Mouse (Mus musculus): ENCODE results near the gene Gm21294. TPM values are rescaled to one million over a fixed set of nuclear protein-coding genes. Genes with fewer than 3 reads are reported as not detected.
A peak's percentile ranks its signal among the peaks of the same experiment; 100 is the strongest.
"Not testable (repeated sequence)": the region's sequence is repeated elsewhere in the genome, so short reads cannot be mapped to it uniquely, and the experiment has no call there.

Gene Gm21294
- total RNA-seq (2021) = not detected
- long read RNA-seq, experiment 1 = 0 reads
- long read RNA-seq, experiment 2 = 0 reads

DNA sequence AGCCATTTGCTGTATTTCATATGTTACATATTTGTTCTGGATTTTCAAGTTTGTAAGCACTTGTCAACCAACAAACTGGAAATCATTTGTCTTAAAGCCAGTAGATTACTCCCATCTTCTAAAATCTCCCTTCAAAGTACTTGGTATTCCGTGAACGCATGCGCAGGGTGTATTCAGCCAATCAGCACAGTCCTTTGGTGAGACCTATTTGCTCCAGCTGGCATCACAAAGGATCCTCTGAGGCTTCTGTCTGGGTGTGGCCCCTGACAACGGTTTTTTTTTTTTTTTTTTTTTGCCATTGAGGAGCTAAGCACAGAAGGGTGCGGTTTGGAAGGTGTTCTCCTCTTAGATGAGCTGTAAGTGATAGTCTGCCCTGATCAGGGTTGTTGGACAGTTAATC lies at the start of gene Gm21294:
Gene Gm21294 (plus strand): TSS at position 301 of the 400 bp plus-strand sequence.
- intact Hi-C loops (cut with DNase I) = not testable (repeated sequence)

GRCm38 (mm10) chrY:89126246-89126645 lies 73.6 kb downstream of the Gm21294 start:
- H3K27ac ChIP-seq; intact Hi-C loops (cut with DNase I); H3K4me3 ChIP-seq: not testable (repeated sequence)
- DNase-seq (ENCODE audit: extremely low spot score in 1 of 2, low spot score in 2 of 2) = peak; percentile 6 to 12

More for the DNA sequence above, at the start of gene Gm21294:
- H3K27ac ChIP-seq; DNase-seq (ENCODE audit: extremely low spot score in 1 of 2, low spot score in 2 of 2); H3K4me3 ChIP-seq: not testable (repeated sequence)
